Mouse (Mus musculus) stomach, embryonic 14.5 days (tissue): ENCODE measurements around the gene 2010111I01Rik. TPM values are rescaled to one million over a fixed set of nuclear protein-coding genes. Genes with fewer than 3 reads are reported as not detected.

Experiments
- ATAC-seq: fragments of 200-750 bp; cut with Nextera tagmentation; 2 replicates; pipeline ENCODE4 v1.8.0; 2017; ENCODE audit warnings: low read depth, moderate TSS enrichment; ENCODE audit not compliant: insufficient number of reproducible peaks, insufficient read depth, low FRiP score
- H3K27ac ChIP-seq: fragments of 300-500 bp; sonication (generic); 2 replicates; pipeline ENCODE4 v1.5.1; 2014; ENCODE audit warnings: mild to moderate bottlenecking, low read length, moderate library complexity, mixed read lengths
- H3K27me3 ChIP-seq: fragments of 300-500 bp; sonication (generic); 2 replicates; pipeline ENCODE4 v1.6.1; 2014; ENCODE audit warnings: low read length, control low read depth, mixed read lengths; ENCODE audit not compliant: control insufficient read depth, insufficient read depth
- H3K36me3 ChIP-seq: fragments of 300-500 bp; sonication (generic); 2 replicates; pipeline ENCODE4 v1.6.1; 2014; ENCODE audit warnings: mild to moderate bottlenecking, control low read depth, low read length, moderate library complexity, mixed read lengths; ENCODE audit not compliant: control insufficient read depth, insufficient read depth
- H3K4me1 ChIP-seq: fragments of 300-500 bp; sonication (generic); 2 replicates; pipeline ENCODE4 v1.6.1; 2014; ENCODE audit warnings: low read length, control low read depth, mixed read lengths; ENCODE audit not compliant: control insufficient read depth, insufficient read depth
- H3K4me2 ChIP-seq: fragments of 300-500 bp; sonication (generic); replicated peaks from 2 replicates; pipeline ENCODE4 v1.6.1; 2014; ENCODE audit warnings: low read depth, low read length, control low read depth
- H3K4me3 ChIP-seq: fragments of 300-500 bp; sonication (generic); 2 replicates; pipeline ENCODE4 v1.5.1; 2014; ENCODE audit warnings: low read depth, low read length, control low read depth
- H3K9ac ChIP-seq: fragments of 300-500 bp; sonication (generic); replicated peaks from 2 replicates; pipeline ENCODE4 v1.6.1; 2014; ENCODE audit warnings: low read depth, mild to moderate bottlenecking, control low read depth, low read length, moderate library complexity, mixed read lengths
- H3K9me3 ChIP-seq: fragments of 300-500 bp; sonication (generic); 2 replicates; pipeline ENCODE4 v1.6.1; 2016; ENCODE audit warnings: low read depth, low read length, control low read depth; ENCODE audit not compliant: control insufficient read depth
- WGBS: fragments of 180-500 bp; shearing (Covaris S2); extraction: QIAGEN DNeasy Blood & Tissue Kit; methylation state at CpG from one replicate; pipeline ENCODE4 v1.1.7; 2014; 5-methylcytosine and 5-hydroxymethylcytosine counted together
- polyA plus RNA-seq: library from polyadenylated mRNA; unstranded; fragments of >200 nt; fragmentation: Nextera tagmentation; extraction: Ambion mirVana; gene quantifications from 2 replicates; pipeline ENCODE4 v1.2.1, GENCODE M21; 2014

2010111I01Rik gene
- polyA plus RNA-seq = 140 TPM in 2 replicates

DNA sequence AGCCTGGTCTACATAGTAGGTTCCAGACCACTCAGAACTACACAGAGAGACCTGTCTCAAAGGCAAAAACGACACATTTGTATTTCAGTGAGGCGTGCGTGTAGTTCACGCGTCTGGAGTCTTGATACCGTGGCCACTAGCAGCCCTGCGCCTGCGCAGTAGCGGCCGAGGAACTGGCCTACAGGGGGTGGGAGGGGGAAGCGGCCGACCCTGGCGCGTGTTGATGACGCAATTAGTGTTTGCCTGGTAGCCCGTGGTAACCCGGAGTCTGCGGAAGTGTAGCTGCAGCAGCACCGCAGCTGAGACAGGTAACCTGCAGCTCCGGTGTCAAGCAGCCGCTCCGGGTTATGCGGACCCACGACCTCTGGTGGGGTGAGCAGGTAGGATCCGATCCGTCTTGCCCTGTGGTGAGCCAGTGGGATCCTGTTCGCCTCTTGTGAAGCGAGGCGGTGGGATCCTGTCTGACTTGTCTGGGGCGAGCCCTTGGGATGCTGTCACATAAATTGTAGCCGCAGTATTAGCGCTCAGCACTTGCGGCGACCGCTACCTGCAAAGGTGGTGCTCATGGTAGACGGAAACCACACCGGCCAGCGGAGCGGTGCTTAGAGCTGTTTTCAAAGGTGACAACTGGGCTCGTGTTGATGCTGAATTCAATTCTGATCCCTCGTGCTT is at the start of gene 2010111I01Rik:
Gene 2010111I01Rik (plus strand): TSS at position 254 of the 672 bp plus-strand sequence.
- under 1% methylated on average over 41 of the region's 41 CpGs for WGBS

GRCm38 (mm10) chr13:62916675-62917074 is 48.0 kb upstream of the 2010111I01Rik start:
- Histone ChIP-seq H3K27ac (no peak overlapping the region), H3K4me3 (no peak overlapping the region), H3K4me1 (no peaks in the 10 kb centered on the region), H3K9ac (no peak overlapping the region), H3K36me3 (no peaks in the 10 kb centered on the region), H3K9me3 (no peaks in the 10 kb centered on the region), H3K27me3 (no peaks in the 10 kb centered on the region), H3K4me2 (no peak overlapping the region)
- no peak for ATAC-seq
- 47% methylated on average over 4 of the region's 4 CpGs for WGBS

More for the DNA sequence above, at the start of gene 2010111I01Rik:
- H3K4me1 ChIP-seq = 0 out of 2 replicates have a peak, but pooled peaks cover 6% of the 10 kb centered on the region
- H3K9me3 ChIP-seq = no peaks in the 10 kb centered on the region
- H3K27ac ChIP-seq = no peak within 1 kb of the TSS
- no peaks in the 10 kb centered on the region for H3K36me3 ChIP-seq
- ATAC-seq = peak; percentile 94
- peak within 1 kb of the TSS; percentile 61 for H3K4me3 ChIP-seq
- H3K27me3 ChIP-seq = no peaks in the 10 kb centered on the region
- H3K9ac ChIP-seq = peak within 1 kb of the TSS; percentile 43
- peak within 1 kb of the TSS; percentile 57 for H3K4me2 ChIP-seq

DNA sequence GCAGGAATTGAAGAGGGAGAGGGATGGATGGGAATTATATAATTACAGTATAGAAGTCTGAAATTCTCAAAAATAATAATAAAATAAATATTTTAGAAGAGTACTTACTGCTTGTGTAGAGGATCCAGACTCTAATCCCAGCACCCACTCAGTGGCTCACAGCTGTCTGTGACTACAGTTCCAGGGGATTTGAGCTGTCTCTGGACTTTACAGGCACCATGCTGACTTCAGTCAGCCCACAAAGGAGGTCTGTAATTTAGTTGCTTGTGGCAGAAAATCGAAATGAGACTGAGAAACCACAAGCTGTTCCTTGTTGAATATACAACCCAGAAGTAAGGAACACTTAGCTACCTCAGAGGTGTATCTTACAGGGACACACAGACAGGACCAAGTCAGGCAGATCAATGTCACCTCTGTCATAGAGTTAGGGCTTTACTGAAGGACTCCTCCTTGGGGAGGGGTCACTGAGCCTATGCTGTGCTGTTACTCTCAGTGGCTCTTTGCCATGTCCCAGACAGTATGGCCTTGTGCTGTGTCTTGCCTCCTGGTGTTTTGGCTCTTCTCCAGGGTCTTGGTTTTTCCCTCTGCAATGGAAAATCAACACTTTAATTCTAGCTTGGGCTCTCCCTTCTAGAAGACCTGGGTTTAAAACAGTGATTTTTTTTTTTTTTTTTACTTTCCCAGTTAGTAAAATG is 47.1 kb upstream of the 2010111I01Rik start:
- no peak overlapping the region for H3K4me2 ChIP-seq
- no peak overlapping the region for H3K27ac ChIP-seq
- no peak overlapping the region for H3K4me3 ChIP-seq
- H3K36me3 ChIP-seq = no peaks in the 10 kb centered on the region
- 55% methylated on average over 1 of the region's 1 CpGs for WGBS
- H3K9ac ChIP-seq = no peak overlapping the region
- ATAC-seq = no peak
- no peaks in the 10 kb centered on the region for H3K27me3 ChIP-seq
- 0 out of 2 replicates have a peak, but pooled peaks cover 1% of the 10 kb centered on the region for H3K4me1 ChIP-seq
- no peaks in the 10 kb centered on the region for H3K9me3 ChIP-seq

DNA sequence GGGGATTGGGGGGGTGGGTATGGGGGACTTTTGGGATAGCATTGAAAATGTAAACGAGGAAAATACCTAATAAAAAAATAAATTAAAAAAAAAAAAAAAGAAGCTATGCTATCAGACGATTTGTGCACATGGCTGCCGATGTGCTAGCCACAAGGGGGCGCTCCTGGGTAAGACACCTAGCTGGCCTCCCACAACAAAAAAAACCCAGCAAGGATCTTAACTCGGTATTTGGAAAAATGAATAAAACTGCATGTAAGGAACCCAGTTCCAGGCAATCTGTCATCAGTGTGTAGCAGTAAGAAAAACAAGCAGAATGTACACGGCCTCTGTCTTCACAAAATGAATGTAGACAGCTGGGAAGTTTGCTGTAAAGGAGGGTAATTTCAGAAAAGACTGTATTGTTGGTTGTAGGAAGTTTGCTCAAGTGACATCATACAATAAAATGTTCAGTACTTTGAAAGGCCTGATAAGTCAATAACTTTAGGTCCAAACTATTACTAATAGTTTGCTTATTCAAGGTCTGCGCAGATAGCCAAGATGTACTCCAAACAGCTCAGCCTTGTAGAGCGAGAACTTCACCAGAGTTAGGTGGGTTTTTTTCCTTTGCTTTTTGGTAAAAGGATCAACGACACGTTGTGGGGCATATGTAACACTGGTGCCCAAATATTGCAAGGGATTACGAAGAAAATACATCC is 44.9 kb upstream of the 2010111I01Rik start:
- Histone ChIP-seq H3K36me3 (no peaks in the 10 kb centered on the region), H3K9ac (no peak overlapping the region), H3K4me1 (0 out of 2 replicates have a peak, but pooled peaks cover 3% of the 10 kb centered on the region), H3K4me3 (no peak overlapping the region), H3K4me2 (no peak overlapping the region), H3K27me3 (no peaks in the 10 kb centered on the region), H3K9me3 (no peaks in the 10 kb centered on the region), H3K27ac (no peak overlapping the region; the same call in 1 of the 2 replicates)
- no peak for ATAC-seq
- WGBS = 35% methylated on average over 11 of the region's 11 CpGs

DNA sequence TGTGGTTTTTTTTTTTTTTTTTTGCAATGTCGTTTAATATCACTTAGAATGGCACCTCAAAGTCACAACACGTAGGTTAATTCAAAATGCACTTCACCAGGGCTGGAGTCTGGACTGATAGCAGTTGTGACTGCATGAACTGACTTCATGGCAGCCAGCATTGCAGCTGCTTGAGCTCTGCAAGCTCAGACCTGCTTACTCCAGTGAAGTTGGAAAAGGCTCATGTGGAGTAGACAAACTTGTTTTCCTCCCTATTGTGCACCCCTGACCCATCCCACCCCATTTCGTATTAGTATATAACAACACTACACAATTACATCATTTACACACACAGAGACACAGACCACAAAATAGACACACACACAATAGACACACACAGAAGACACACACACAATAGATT is 42.0 kb upstream of the 2010111I01Rik start:
- no peak overlapping the region for H3K9ac ChIP-seq
- H3K4me3 ChIP-seq = no peak overlapping the region
- H3K9me3 ChIP-seq = no peaks in the 10 kb centered on the region
- H3K4me2 ChIP-seq = no peak overlapping the region
- 0 out of 2 replicates have a peak, but pooled peaks cover 5% of the 10 kb centered on the region for H3K4me1 ChIP-seq
- peak overlapping the region; percentile 73 for H3K27ac ChIP-seq
- ATAC-seq = no peak
- no peaks in the 10 kb centered on the region for H3K27me3 ChIP-seq
- H3K36me3 ChIP-seq = no peaks in the 10 kb centered on the region
- 71% methylated on average over 3 of the region's 3 CpGs for WGBS

DNA sequence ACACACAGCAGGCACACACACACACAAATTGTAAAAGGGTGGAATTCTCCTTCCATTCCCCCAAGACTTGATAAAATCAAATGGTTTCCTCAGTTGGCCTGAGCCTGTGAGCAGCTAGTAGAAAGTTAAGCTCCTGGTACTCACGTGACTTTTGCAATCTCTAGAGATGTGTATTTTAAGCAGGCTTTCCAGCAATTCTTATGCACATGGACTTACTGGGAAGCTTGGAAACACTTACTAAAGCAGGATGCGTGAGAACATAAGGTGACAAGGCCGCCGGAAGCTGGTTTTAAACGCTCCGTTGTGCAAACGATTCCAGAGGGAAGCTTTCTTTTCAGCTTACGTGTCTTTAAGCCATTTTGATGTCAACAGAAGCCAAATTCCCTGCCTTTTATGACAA is 41.5 kb upstream of the 2010111I01Rik start:
- no peak overlapping the region for H3K4me2 ChIP-seq

DNA sequence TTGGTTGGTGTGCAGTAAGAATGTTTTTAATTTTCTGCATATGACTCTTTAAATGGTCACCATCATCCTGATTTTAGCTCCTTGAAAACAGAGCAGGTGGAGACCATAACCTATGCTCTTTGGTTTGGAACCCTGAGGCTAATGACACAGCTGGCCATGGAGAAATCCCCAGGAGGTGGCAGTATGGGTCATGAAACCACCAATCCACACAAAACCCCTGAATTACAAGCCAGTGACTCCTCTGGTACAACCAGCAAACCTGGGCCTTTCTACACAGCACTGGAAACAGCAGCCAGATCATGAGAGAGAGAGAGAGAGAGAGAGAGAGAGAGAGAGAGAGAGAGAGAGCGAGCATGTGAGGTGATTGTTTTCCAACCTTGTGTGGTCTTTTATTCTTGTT is 38.2 kb upstream of the 2010111I01Rik start:
- H3K4me3 ChIP-seq = no peak overlapping the region
- no peaks in the 10 kb centered on the region for H3K36me3 ChIP-seq
- H3K9me3 ChIP-seq = no peaks in the 10 kb centered on the region
- ATAC-seq = 0 out of 2 replicates have a peak, but pooled peaks have one; percentile 42
- H3K27ac ChIP-seq = no peak overlapping the region
- H3K4me2 ChIP-seq = no peak overlapping the region
- WGBS = 71% methylated on average over 1 of the region's 1 CpGs
- H3K4me1 ChIP-seq = 0 out of 2 replicates have a peak, but pooled peaks cover 5% of the 10 kb centered on the region
- H3K27me3 ChIP-seq = no peaks in the 10 kb centered on the region
- H3K9ac ChIP-seq = no peak overlapping the region

More for the DNA sequence above, 41.5 kb upstream of the 2010111I01Rik start:
- Histone ChIP-seq H3K9me3 (no peaks in the 10 kb centered on the region), H3K4me3 (no peak overlapping the region), H3K9ac (no peak overlapping the region), H3K4me1 (0 out of 2 replicates have a peak, but pooled peaks cover 5% of the 10 kb centered on the region), H3K36me3 (no peaks in the 10 kb centered on the region), H3K27me3 (no peaks in the 10 kb centered on the region), H3K27ac (peak overlapping the region; percentile 73)
- WGBS = 58% methylated on average over 8 of the region's 8 CpGs
- ATAC-seq = no peak

DNA sequence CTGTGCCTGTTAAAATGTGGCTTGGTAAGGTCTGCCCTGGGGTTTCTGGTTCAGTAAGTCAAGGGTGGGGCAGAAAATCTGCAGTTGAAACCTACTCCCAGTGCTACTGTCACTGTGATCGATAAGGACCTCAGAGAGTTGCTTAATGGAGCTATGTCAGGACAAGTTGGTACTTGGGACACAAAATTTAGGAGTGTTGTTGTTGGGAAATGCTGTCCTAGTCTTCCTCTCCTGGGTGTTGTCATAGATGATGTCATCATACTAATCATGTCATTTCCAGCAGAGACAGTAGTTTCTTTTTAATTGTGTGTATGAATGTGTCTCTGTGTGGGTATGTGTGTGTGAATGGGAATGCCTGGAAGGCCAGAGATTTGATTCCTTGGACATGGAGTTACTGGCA is 37.2 kb upstream of the 2010111I01Rik start:
- ATAC-seq = no peak
- 0 out of 2 replicates have a peak, but pooled peaks cover 5% of the 10 kb centered on the region for H3K4me1 ChIP-seq
- H3K27ac ChIP-seq = no peak overlapping the region
- no peaks in the 10 kb centered on the region for H3K27me3 ChIP-seq
- H3K36me3 ChIP-seq = no peaks in the 10 kb centered on the region
- WGBS = 58% methylated on average over 1 of the region's 1 CpGs
- no peak overlapping the region for H3K4me3 ChIP-seq
- H3K9me3 ChIP-seq = no peaks in the 10 kb centered on the region
- H3K9ac ChIP-seq = no peak overlapping the region
- no peak overlapping the region for H3K4me2 ChIP-seq
